Mouse (Mus musculus) liver, adult 2 months (tissue): ENCODE data around the gene Morn1. TPM values are rescaled to one million over a fixed set of nuclear protein-coding genes. Genes with fewer than 3 reads are reported as not detected.

Experiments
- DNase-seq: peaks from one replicate; pipeline ENCODE4 v3.0.0-alpha.2; 2011; ENCODE audit warnings: low read depth, low spot score; ENCODE audit errors: extremely low read depth
- H3K27ac ChIP-seq: fragments of 200-500 bp; replicated peaks from 2 replicates; pipeline ENCODE4 v1.5.1; 2012; ENCODE audit warnings: low read depth, mild to moderate bottlenecking, control low read depth, inconsistent platforms, low read length; ENCODE audit not compliant: insufficient read depth
- H3K27me3 ChIP-seq: fragments of 200-500 bp; 2 replicates; pipeline ENCODE4 v1.6.1; 2012; ENCODE audit warnings: mild to moderate bottlenecking, moderate library complexity, low read length, inconsistent platforms; ENCODE audit not compliant: control insufficient read depth, insufficient read depth
- H3K36me3 ChIP-seq: fragments of 200-500 bp; 2 replicates; pipeline ENCODE4 v1.6.1; 2012; ENCODE audit warnings: low read length, inconsistent platforms; ENCODE audit not compliant: control insufficient read depth, insufficient read depth
- H3K4me1 ChIP-seq: fragments of 200-500 bp; 2 replicates; pipeline ENCODE4 v1.6.1; 2011; ENCODE audit warnings: low read length; ENCODE audit not compliant: control insufficient read depth, insufficient read depth
- H3K4me3 ChIP-seq: fragments of 200-500 bp; 2 replicates; pipeline ENCODE4 v1.5.1; 2011; ENCODE audit warnings: low read depth, mild to moderate bottlenecking, control low read depth, low read length, moderate library complexity; ENCODE audit not compliant: insufficient read depth
- H3K79me2 ChIP-seq: fragments of 200-500 bp; 2 replicates; pipeline ENCODE4 v1.6.1; 2012; ENCODE audit warnings: inconsistent platforms, mild to moderate bottlenecking, low read length, moderate library complexity; ENCODE audit not compliant: control insufficient read depth, insufficient read depth
- H3K9ac ChIP-seq: fragments of 200-500 bp; 2 replicates; pipeline ENCODE4 v1.6.1; 2012; ENCODE audit warnings: low read depth, mild to moderate bottlenecking, control low read depth, inconsistent platforms, low read length
- CTCF ChIP-seq: fragments of 200-500 bp; IDR thresholded peaks from 2 replicates; pipeline ENCODE4 v1.5.1; 2011; ENCODE audit warnings: low read depth, low read length, control low read depth
- POLR2A ChIP-seq: fragments of 200-500 bp; IDR thresholded peaks from 2 replicates; pipeline ENCODE4 v1.6.1; 2011; ENCODE audit warnings: low read length, control low read depth; ENCODE audit not compliant: insufficient read depth; ENCODE audit errors: extremely low read depth
- WGBS: fragments of 180-500 bp; shearing (Covaris S2); methylation state at CpG from one replicate; pipeline ENCODE4 v1.1.7; 2018; 5-methylcytosine and 5-hydroxymethylcytosine counted together
- polyA plus RNA-seq: library from polyadenylated mRNA; depleted of rRNA; stranded (reverse); fragments of >200 nt; gene quantifications from 2 replicates; pipeline ENCODE4 v1.2.3, GENCODE M21; 2012
- total RNA-seq: library from RNA; depleted of rRNA; stranded (reverse); fragments of >200 nt; gene quantifications from 2 replicates; pipeline ENCODE4 v1.2.3, GENCODE M21; 2014

Morn1 gene
- total and polyA plus RNA-seq, 2 experiments, result 3.6 to 4.2 TPM

DNA sequence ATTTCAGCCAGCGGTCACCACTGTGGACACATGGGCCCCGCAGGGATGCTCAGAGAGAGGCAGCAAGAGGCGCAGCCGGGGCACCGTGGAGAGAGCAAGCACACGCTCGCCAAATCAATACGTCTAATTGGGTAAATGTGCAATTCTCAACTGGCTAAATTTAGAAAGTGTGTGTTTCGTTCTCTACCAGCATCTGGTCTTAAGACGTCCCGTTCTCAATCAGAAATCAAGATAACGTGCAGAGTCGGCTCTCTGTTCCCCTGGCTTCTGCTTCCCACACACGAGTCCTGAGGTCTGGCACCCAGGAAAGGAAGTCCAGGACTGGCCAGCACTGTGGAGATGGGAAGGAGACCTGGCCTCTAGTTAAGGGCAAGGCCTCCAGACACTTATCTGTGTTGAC is 39.7 kb upstream of the Morn1 start:
- no peaks in the 10 kb centered on the region for H3K36me3 ChIP-seq
- no peaks in the 10 kb centered on the region for H3K79me2 ChIP-seq
- TF ChIP-seq CTCF, result no peak
- TF ChIP-seq POLR2A, result no peak
- H3K4me1 ChIP-seq, result no peaks in the 10 kb centered on the region
- no peak for DNase-seq
- H3K9ac ChIP-seq, result no peak overlapping the region
- 83% methylated on average over 14 of the region's 14 CpGs for WGBS
- no peak overlapping the region for H3K27ac ChIP-seq
- peaks cover 6% of the 10 kb centered on the region; the same call in 1 of the 2 replicates for H3K27me3 ChIP-seq
- H3K4me3 ChIP-seq, result no peak overlapping the region

DNA sequence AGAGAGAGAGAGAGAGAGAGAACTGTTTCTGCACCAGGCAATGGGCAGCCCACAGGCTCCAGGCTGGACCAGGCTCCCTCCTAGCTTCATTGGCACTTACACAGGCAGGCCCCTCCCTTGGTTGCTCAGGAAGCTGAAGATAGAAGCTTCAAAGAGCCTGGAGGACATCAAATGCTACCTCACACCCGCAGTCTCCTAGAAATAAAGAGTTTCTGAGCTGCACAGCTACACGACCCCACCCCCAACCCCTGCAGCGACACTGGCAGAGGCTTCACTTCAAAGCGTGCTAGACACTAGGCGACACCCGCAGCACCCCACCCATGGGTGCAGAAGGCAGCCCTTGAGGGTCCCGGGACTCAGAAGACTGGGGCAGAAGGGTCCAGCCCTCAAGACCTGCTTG is 36.3 kb upstream of the Morn1 start:
- H3K27me3 ChIP-seq, result no peaks in the 10 kb centered on the region

DNA sequence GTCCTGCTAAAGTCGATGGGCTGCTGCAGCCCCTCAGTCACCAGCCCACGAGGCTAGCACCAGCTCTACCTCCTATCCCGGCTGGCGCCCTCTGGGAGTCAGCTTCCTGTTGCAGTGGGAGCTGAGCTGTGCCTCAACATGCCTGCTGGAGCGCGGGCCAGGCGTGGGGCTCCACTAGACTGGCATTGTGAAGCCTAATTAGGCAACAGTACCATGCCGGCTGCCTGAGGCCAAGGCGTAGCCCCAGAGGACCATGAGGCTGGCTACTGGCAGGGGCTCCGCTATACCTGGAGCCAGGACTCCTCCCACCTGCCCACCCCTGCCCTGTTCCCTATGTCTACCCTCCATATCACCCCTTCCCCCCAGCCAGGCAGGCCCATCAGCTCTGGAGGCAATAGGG is 29.7 kb upstream of the Morn1 start, which contains the start of gene Plch2:
Plch2 (minus strand) TSS at position 61 of the 400 bp plus-strand sequence.
- H3K4me3 ChIP-seq, result no peak within 1 kb of the TSS
- no peaks in the 10 kb centered on the region for H3K79me2 ChIP-seq
- H3K27me3 ChIP-seq, result no peaks in the 10 kb centered on the region
- no peaks in the 10 kb centered on the region for H3K4me1 ChIP-seq
- no peak within 1 kb of the TSS for H3K27ac ChIP-seq
- no peak for DNase-seq
- 77% methylated on average over 10 of the region's 10 CpGs for WGBS
- no peak within 1 kb of the TSS for H3K9ac ChIP-seq
- TF ChIP-seq CTCF, result no peak
- TF ChIP-seq POLR2A, result no peak
- no peaks in the 10 kb centered on the region for H3K36me3 ChIP-seq

More for the DNA sequence above, 36.3 kb upstream of the Morn1 start:
- no peaks in the 10 kb centered on the region for H3K36me3 ChIP-seq
- H3K4me3 ChIP-seq, result no peak overlapping the region
- no peak for DNase-seq
- TF ChIP-seq CTCF (no peak), POLR2A (no peak)
- no peaks in the 10 kb centered on the region for H3K79me2 ChIP-seq
- H3K9ac ChIP-seq, result no peak overlapping the region
- no peaks in the 10 kb centered on the region for H3K4me1 ChIP-seq
- 80% methylated on average over 7 of the region's 7 CpGs for WGBS
- no peak overlapping the region for H3K27ac ChIP-seq

DNA sequence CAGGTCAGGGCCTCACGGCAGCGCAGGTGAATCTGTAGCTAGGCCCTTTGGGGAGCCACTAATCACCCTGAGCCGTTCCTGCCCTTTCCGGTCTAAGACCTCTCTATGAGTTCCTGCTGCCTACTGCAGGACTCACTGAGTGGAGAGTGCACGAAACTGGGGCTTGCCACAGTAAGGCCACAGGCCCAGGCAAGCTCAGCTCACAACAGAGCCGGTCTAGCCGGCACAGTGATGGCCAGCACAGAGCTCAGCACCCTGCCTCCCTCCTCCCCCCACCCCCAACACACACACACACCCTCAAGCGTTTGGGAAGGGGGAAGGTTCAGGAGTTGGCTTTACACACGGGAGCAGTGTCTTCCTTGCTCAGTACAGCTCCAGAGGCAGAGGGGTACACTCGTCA is 28.1 kb upstream of the Morn1 start:
- 52% methylated on average over 10 of the region's 10 CpGs for WGBS

DNA sequence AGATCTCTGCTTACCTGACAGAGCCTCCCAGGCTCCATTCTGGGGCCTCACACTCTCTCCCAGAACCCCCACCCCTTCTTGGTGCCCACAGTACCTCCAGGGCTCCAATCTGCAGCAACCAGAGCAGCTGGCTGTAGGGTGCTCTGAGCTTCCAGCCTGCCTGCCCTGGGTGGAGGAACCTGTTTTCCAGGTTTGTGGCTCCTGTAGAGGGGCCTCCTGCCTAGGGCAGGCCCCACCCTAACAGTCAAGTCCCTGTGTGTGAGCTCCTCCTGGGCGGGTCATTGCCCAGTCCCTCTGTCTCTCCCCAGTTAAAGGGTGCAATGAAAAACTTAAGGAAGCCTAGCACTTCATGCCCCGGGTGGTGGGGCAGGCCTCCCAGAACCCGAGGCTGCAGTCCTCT is 22.5 kb upstream of the Morn1 start:
- Histone ChIP-seq H3K4me1 (peaks cover 11% of the 10 kb centered on the region), H3K27me3 (no peaks in the 10 kb centered on the region), H3K27ac (no peak overlapping the region), H3K4me3 (no peak overlapping the region), H3K79me2 (0 out of 2 replicates have a peak, but pooled peaks cover 4% of the 10 kb centered on the region), H3K36me3 (no peaks in the 10 kb centered on the region), H3K9ac (no peak overlapping the region)
- 83% methylated on average over 3 of the region's 3 CpGs for WGBS
- no peak for TF ChIP-seq POLR2A
- no peak for TF ChIP-seq CTCF
- DNase-seq, result no peak

More for the DNA sequence above, 28.1 kb upstream of the Morn1 start:
- Histone ChIP-seq H3K4me3 (no peak overlapping the region), H3K4me1 (no peaks in the 10 kb centered on the region), H3K27me3 (no peaks in the 10 kb centered on the region), H3K79me2 (no peaks in the 10 kb centered on the region), H3K36me3 (no peaks in the 10 kb centered on the region), H3K27ac (no peak overlapping the region), H3K9ac (no peak overlapping the region)
- TF ChIP-seq CTCF (no peak), POLR2A (no peak)
- DNase-seq, result no peak

DNA sequence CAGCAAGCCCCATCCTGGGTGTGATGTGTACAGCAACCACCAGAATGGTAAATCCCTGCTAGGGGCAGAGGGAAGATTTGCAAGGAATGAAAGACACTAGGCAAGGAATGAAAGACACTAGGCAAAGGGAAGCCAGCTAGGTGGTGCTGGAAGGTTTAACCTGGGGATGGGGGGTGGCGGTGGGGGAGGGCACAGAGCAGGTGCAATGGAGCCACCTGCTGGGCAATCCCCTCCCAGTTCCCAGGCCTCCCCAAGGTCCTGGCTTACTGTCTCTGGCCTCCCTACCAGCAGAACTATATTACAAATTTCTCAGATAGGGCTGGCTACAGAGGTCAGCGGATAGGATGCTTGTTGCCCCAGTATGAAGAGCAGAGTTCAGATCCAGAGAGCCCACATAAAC is 21.9 kb upstream of the Morn1 start:
- no peaks in the 10 kb centered on the region for H3K27me3 ChIP-seq
- peaks cover 11% of the 10 kb centered on the region for H3K4me1 ChIP-seq
- no peak overlapping the region for H3K27ac ChIP-seq
- 0 out of 2 replicates have a peak, but pooled peaks cover 4% of the 10 kb centered on the region for H3K79me2 ChIP-seq
- 85% methylated on average over 2 of the region's 2 CpGs for WGBS
- H3K36me3 ChIP-seq, result no peaks in the 10 kb centered on the region
- no peak overlapping the region for H3K4me3 ChIP-seq
- no peak for DNase-seq
- no peak overlapping the region for H3K9ac ChIP-seq
- no peak for TF ChIP-seq POLR2A
- TF ChIP-seq CTCF, result peak; percentile 17
